Mouse (Mus musculus): ENCODE measurements around the gene Repin1.

Repin1 gene

GRCm38 (mm10) chr6:48593158-48594042 is at the start of gene Repin1, which contains the start of gene Gm44965:
Gene Repin1 (plus strand): TSS chr6:48593883.
Gene Gm44965 (plus strand): TSS chr6:48593941.
- peak; percentile 92 to 94 for DNase-seq (ENCODE audit: low spot score in 2 of 2)

GRCm38 (mm10) chr6:48545251-48545650 is 48.4 kb upstream of the Repin1 start:
- DNase-seq (ENCODE audit: low spot score in 2 of 2), result no peak

DNA sequence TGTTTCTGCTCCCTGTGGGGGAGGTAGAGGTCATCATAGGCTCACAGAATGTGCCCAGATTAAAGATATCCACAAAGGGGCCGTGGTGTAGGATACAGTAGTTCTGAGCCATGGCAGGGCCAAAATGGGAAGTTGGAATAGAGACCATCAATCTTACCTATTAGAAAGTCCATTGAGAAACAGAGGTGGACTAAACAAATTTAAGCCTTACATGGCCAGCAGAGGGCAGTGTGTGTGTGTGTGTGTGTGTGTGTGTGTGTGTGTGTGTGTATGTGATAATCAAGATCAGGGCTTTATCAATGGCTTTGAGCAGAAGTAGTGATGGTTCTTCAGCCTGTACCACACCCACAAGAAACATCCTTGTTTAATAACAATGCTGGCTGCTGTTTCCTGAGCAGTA is 47.4 kb upstream of the Repin1 start:
- no peak for DNase-seq (ENCODE audit: low spot score in 2 of 2)

GRCm38 (mm10) chr6:48546858-48547257 is 46.8 kb upstream of the Repin1 start:
- no peak for DNase-seq (ENCODE audit: low spot score in 2 of 2)

DNA sequence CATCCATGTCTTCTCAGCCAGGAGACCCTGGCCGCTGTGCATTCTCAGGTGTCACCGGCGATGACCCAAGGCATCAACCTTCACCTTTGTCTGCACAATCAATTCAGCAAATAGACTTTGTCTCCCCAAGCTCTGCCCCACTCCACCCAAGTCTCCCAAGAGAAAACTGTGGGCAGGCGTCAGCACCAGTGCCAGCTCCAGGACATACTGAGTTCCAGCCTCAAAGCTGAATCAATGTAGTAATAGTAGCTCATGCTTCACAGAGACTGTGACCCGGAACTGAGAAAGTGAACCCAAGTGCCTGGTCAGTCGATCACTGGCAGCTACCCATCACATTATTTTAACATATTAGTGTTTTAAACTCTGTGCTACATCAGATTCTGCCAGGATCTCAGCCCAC is 45.4 kb upstream of the Repin1 start:
- no peak for DNase-seq (ENCODE audit: low spot score in 2 of 2)

- no peak for DNase-seq (ENCODE audit: low spot score in 2 of 2)
Observed at GRCm38 (mm10) chr6:48552918-48553317, 40.8 kb upstream of the Repin1 start.

- no peak for DNase-seq (ENCODE audit: low spot score in 2 of 2)
Observed at GRCm38 (mm10) chr6:48553819-48554218, 39.9 kb upstream of the Repin1 start.

- peak; percentile 96 to 99 for DNase-seq (ENCODE audit: low spot score in 2 of 2)
Observed at GRCm38 (mm10) chr6:48554280-48555103, 39.2 kb upstream of the Repin1 start, which contains the start of gene Lrrc61. Gene Lrrc61 (plus strand): TSS chr6:48554796.

GRCm38 (mm10) chr6:48555104-48555890 is 38.4 kb upstream of the Repin1 start:
- no peak for DNase-seq (ENCODE audit: low spot score in 2 of 2)

DNA sequence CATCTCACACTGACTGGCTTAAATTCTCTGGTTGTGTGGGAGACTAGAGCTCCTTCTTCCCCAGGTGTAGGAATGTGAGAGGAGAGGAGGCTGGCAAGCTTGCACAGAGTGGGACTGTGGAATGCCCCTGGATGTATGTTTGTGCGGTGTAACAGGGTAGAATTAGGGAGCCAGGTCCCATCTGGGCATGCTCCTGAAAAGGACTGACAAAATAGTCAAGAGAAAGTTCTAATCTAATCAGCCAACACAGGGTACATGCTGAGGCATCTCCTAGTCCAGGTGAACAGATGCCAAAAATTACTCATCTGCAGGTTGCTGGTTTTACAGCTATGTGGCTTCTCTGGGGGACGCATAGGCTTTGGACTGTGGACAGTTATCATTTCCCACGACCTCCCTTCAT is 37.7 kb upstream of the Repin1 start:
- DNase-seq (ENCODE audit: low spot score in 2 of 2), result no peak

DNA sequence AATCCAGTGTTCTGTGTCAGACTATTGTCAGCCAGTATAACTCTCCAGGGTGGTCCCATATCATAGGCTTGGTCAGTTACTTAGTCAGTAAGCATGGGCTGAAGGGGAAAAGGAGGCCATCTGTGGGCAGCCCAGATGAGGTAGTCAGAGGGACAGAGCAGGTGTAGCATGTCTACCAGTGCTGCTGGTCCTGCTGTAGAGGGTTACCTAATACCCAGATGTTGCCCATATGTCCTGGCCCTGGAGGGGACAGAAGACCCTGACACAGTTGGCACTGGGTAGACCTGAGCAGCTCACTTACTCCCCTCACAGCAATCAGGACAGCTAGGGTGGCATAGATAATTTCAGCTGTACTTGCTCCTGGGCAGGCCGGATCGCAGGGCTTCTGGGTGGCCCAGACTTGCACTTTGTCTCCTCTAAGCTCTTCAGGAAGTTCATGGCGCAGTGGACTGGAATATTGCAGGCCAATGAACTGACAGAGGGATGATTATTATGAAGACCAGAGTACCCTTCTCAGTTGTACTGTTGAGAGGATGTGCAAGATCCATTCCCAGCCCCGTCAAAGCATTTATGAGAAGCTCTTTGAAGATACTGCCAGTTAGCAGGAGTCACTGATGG is 27.9 kb upstream of the Repin1 start:
- no peak for DNase-seq (ENCODE audit: low spot score in 2 of 2)

- DNase-seq (ENCODE audit: low spot score in 2 of 2), result peak; percentile 56 to 74
Observed at GRCm38 (mm10) chr6:48566312-48566711, 27.4 kb upstream of the Repin1 start.

DNA sequence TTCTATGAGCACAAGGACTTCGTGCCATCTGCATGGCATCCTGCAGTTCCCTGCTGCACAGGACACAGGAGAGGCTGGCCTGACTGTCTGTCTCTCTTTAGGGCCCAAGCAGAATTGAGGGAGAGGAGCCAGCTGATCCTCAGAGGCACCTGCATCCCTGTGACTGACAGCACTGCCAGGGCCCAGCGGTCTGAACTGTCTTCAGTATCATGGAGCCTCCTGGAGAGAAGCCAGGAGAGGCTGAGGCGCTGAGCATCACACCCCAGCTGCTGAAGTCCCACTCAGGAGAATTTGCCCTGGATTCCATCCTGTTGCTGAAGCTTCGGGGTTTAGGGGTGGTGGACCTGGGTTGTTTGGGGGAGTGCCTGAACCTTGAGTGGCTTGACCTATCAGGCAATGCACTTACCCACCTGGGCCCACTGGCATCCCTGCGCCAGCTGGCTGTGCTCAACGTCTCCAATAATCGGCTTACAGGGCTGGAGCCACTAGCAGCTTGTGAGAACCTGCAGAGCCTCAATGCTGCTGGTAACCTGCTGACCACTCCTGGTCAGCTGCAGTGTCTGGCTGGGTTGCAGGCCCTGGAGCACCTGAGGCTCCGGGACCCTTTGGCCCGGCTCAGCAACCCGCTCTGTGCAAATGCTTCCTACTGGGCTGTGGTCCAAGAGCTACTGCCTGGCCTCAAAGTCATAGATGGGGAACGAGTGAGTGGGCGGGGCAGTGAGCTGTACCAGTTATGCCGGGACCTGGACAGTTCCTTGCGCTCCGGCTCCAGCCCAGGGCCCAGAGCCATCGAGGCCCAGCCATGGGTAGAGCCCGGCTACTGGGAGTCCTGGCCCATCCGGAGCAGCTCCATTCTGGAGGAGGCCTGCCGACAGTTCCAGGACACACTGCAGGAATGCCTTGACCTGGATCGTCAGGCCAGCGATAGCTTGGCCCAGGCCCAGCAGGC is 25.4 kb upstream of the Repin1 start:
- DNase-seq (ENCODE audit: low spot score in 2 of 2), result peak; percentile 60 to 61

GRCm38 (mm10) chr6:48569065-48569807 is 24.4 kb upstream of the Repin1 start:
- no peak for DNase-seq (ENCODE audit: low spot score in 2 of 2)

DNA sequence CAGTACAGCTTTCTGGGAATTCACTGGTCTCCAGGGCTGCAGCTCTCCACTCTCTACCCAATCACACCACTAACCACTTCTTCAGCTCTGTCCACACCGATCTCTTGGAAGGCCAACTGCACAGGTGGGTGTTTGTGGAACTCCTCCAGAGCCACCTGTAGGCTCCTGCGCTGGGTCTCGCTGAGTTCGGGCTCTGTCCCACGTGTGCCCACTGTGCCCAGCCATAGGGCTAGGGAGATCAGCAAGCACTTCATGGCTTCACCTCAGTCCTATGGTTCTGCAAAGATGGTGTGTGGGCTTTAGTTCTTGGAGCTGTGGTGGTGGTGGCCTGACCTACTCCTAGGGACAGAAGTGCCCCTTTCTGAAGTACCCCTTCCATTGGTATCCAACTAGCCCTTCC is 21.7 kb upstream of the Repin1 start:
- DNase-seq (ENCODE audit: low spot score in 2 of 2), result no peak

DNA sequence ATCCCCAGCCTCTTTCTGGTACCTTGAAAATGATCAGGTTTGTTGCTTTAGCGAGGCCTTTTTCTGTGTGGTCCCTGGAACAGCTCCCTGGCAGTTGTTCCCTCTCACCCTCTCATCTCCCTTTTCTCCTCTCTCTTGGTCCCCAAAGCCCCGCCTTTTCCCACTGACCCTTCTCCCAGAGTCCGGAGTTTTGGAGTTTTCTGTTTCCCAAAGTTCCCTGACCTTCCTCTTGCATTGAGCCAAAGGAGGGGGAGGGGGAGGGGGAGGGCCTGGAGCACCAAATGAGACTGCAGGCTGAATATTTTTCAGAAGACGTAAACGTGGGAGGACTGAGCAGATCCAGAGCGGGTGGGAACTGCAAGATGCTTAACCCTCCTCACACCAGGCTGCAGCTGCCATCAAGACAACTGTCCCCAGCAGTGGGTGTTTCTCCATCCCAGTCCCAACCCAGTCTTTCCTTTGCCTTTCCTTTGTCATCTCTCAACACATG is 21.1 kb upstream of the Repin1 start, which contains the start of gene Rarres2:
TSS of gene Rarres2 (minus strand) at position 218 of the 490 bp plus-strand sequence.
- peak; percentile 54 to 60 for DNase-seq (ENCODE audit: low spot score in 2 of 2)

- DNase-seq (ENCODE audit: low spot score in 2 of 2), result peak in 1 of 2 experiments; percentile 61
Observed at GRCm38 (mm10) chr6:48573280-48573679, 20.4 kb upstream of the Repin1 start.

DNA sequence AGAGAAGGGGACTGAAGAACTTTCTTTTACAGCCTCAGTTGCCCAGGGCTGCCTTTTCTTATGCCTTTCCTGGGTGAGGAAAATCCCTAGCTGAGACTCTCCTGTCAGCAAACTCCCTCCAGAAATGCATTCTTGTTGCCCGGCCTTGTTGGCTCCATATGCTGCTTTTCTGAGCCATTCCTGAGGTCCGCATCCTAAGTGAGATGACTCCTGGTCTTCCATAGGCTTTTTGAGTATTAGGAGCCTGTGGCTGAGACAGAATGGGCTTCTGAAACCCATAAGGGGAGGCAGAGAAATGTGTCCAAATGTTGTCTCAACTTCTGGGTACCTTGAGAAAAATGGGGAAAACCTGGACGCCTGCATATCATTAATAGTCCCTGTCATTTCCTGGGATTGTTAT is 19.7 kb upstream of the Repin1 start:
- DNase-seq (ENCODE audit: low spot score in 2 of 2), result no peak

DNA sequence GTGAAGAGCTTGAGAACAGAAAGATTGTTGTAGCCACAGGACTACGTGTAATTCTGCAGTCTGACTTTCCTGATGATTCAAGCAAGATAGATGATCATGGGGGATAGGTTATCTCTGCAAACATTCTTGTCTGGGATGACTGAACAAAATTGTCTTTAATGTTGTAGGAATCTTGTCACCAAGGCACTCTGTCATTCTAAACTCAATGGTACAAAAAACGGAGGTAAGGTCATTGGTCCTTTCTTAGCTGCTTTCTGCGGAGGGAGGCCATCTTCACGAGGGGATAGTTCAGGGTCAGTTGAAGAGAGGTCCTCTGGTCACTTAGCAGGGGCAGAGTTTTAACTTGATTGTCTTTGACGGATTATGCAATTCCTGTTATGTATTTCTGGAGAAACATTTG is 14.9 kb upstream of the Repin1 start:
- no peak for DNase-seq (ENCODE audit: low spot score in 2 of 2)

Measured in urinary bladder, postnatal 4 days (tissue).